Mouse (Mus musculus) ZHBTc4 (cell line): Measurements from ENCODE around the gene Inmt.
"Not testable (repeated sequence)": the region's sequence is repeated elsewhere in the genome, so short reads cannot be mapped to it uniquely, and the experiment has no call there.

ENCODE experiments used
- DNase-seq: peaks from one replicate; pipeline ENCODE4 v3.0.0-alpha.2; 2011; ENCODE audit warnings: low read depth, low spot score

Gene Inmt

DNA sequence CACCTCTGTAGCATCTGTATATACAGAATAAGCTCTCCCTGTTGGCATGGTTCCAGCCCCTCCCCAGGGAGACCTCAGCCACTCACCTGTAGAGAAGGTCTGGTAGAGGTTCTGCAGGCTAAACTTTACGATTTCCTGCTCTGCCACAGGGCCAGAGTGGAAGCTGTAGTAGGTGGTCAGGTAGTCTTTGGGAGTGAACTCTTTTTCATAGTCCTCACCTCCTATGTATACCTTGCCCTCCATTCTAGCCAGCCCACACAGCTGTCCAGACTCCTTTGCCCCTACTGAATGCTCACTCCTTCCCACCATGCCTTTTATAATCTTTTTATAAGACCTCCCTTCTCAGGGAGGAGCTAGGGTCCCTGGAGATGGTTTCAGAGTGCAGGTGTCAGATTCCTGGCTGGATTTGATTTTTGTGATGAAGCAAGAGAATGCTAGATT is at the start of gene Inmt:
TSS of gene Inmt (minus strand) at position 303 of the 441 bp plus-strand sequence.
- no peak for DNase-seq

DNA sequence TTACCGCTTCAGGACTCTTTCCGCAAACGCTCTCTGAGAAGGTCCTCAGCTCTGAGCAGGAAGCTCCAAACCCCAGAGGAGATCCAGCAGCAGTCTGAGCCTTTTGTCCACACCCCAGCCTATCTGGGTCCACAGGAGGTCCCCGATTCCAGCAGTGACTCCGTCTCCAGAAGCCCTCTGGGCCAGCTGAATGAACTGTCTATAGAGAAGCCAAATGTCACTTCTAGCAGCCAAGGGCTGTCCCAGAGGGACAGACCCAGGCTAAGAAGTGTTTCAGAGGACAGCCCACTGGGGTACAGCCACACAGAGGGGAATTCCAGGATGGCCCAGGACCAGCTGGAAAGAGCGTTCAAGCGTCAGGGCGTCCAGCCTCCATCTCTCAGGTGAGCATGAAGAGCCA is 49.1 kb upstream of the Inmt start:
- no peak for DNase-seq

- no peak for DNase-seq
Observed at GRCm38 (mm10) chr6:55218232-55218631, 43.4 kb upstream of the Inmt start.

DNA sequence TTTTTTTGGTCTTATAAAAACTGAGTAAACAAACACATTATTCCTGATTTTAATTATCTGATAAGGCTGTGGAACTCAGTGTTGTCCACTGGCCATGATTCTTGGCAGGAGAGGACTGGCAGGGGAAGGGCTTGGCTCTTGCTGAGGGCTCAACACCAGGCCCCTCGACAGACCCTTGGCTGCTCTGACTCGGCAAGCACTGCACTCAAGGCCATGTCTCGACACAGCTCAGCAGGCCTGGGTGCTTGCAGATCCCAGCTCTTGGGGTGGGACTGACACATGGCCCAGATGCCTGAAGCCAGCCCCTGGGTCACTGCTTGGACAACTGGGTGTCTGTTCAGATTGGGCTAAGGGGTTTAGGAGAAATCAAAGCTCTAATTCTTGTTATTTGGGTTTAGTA is 39.7 kb upstream of the Inmt start:
- DNase-seq, result no peak

DNA sequence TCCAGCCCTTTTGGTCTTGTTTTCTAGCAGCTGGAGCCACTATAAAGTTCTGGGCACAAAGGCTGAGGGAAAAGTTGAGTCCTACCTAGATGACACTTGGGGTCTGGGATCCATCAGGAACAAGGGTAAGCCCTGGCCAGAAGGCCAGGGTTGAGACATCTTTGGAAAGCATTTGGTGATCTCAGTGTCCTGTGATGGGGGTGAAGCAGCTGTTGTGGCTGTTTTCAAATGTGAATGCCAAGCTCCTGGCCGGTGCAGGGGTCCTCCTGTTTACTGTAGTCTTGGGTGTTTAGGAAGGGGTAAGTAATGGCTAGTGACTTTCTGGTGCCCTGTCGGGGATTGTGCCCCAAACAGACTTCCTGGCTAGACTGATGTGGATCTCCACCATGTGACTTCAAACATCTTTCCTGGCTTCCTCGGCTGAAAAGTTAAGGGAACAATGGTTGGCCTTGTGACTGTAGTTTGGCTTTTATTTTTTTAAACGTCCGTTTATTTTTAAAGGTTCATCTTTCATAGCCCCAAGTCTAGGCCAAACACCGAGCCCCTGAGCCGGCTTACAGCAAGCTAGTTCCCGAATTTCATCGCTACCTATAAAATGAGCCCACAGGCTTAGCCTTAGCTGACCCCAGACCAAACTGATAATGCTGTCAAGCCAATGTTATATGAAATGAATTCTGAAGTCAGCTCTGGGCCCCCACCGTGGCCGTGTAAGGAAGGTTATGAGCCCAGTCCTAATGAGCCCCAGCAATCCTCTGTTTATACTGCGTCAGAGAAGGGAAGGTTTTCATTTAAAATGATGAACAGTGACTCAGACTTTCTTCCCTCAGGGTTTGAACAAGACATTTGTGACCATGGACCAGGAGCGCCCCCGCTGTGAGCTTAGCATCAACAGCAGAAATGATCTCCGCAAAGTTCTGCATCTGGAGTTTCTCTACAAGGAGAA is 35.9 kb upstream of the Inmt start:
- no peak for DNase-seq

DNA sequence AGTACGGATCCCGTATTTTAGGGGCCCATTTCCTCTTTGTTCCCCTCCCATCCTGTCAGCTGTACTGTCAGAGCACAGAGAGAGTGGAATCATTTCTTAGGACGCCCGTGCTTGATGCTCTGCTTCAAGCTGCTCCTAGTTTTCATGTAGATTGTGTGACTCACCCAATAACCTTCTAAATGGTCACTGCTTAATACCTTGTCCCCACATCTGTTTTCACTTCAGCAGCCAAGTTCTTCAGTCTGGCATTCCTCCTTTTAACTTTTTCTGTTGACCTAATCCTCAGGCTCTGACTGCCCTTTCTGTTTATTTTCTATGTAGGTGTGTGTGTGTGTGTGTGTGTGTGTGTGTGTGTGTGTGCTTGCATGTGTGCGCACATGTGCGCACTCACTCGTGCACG is 32.9 kb upstream of the Inmt start:
- DNase-seq, result no peak

DNA sequence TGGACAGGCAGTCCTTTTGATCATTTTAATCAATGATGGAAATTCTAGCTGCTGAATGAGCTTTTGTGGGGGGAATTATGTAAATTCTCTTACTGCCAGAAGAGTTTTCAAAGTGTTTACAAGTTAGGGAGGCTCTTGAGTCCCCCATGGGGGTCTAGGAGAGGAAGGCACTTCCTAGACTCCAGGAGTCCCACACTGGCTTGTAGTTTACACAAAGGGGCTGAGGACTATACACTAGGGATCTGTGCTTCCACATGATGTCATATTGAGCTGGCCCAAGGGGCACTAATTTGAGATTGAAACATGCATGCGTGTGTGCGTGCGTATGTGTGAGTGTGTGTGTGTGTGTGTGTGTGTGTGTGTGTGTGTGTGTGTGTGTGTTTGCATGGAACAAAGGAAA is 29.1 kb upstream of the Inmt start:
- DNase-seq, result no peak

DNA sequence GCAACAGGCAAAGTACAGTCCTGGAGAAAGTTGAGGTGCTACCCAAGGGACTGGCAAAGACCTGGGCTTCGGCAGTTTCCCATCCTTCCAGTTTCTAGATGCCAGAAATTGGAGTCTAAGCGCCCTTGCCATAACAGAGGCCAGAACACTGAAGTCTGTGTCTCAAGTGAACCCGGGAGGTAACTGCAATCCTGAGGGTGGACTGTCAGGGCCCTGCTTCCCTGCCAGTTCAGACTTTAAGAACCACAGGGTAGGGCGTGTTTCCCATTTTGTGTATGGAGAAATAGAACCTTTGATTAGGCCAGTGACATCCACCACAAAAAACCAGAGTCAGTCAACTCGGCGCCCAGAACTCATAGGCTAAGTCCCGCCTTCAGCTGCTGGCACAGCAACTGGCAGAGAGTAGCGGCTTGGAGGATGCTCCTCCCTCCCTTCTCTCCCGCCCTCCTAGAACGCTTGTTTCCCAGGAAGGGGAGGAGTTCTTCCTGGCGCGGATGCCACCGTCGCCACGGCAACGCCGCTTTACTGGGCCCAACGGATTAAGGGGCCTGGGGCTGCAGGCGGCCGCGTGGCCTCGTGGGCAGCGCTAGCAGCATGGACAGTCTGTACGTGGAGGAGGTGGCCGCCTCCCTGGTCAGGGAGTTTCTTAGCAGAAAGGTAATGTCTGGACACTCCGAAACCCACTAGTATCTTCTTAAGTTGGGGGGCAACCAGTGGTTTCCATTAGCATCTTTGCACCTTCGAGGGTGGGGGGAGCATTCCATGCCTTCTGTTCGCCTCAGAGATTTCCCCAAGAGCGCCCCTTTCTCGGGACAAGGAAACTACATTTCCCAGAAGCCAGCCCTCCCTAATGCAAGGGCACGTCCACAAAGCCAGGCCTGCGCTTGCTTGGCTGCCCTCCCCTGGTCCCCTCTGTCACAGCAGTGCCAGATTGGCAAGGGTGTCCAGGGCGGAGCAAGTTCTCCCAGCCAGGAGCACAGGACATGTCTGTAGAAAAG is 28.4 kb upstream of the Inmt start, which contains the start of gene Mindy4:
TSS of gene Mindy4 (plus strand) at position 471 of the 998 bp plus-strand sequence.
- DNase-seq, result peak; percentile 88

GRCm38 (mm10) chr6:55199047-55199446 is 24.2 kb upstream of the Inmt start:
- DNase-seq, result no peak

GRCm38 (mm10) chr6:55193171-55193570 is 18.3 kb upstream of the Inmt start:
- no peak for DNase-seq

DNA sequence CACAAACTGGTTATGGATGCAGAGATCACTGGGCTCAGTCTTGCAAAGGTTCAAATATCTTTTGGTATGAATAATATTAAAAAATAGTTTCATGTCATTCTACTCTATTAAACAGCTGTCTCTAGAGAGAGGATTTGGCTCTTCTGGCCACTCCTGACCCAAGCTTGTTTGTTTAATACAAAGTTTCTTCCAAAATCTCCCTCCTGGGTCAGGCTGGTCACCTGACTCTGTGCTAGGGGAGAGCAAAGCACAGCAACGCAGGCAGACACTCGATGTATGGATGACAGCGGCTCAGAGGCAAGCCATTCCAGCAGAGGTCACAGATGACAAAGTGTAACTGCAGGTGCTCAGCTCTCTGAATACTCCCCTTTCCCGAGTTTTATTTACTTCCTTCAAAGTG is 16.7 kb upstream of the Inmt start:
- DNase-seq, result no peak

DNA sequence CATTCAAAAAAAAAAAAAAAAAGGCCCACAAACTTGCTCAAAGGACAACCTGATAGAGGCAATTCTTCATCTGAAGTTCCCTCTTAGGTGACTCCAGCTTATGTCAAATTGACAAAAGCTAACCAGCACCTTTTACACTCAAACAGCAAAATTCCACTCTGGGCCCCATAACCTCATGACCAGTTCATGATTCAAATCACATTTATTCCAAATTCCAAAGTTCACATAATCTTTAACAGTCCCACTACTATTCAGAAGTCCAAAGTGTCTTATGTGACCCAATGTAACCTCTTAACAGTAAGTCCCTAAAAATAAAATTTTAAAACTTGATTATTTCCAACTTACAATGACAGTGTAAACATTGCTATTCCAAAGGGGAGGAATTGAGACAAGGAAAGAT is 14.6 kb upstream of the Inmt start:
- DNase-seq, result no peak

GRCm38 (mm10) chr6:55187827-55188226 is 13.0 kb upstream of the Inmt start:
- not testable (repeated sequence) for DNase-seq

DNA sequence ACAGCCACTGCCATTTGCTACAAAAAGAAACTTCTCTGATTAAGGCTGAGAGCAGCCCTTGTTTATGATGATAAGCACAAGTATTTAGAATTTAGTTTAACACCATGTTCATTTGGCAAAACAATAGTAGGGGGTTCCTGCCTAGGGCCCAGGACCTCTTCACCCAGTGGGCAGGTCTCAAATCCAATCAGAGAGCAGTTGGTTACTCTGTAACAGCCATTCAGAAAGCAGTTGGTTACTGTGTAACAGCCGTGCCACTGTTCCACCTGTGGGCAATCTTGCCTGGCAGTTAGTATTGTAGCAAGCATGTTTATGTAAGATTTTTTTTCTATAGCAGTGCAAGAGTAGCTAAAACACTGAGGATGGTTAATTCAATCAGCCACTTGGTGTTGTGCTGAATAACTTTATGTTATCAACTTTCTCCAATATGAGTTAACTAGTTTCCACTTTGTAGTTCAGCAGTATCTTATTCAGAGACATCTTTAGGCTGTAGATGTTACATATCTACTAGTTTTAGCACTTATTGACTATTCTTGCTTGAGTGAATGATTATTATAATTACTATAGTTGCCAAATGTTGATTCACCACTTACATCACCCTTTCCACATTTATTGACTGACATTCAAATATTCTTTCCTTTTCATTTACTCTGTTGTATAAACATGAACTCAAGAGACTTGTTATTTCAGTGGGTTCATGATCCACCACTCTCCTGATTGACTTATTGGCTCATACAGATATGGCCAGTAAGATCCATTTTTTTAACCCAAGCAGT is 8.0 kb upstream of the Inmt start:
- no peak for DNase-seq

DNA sequence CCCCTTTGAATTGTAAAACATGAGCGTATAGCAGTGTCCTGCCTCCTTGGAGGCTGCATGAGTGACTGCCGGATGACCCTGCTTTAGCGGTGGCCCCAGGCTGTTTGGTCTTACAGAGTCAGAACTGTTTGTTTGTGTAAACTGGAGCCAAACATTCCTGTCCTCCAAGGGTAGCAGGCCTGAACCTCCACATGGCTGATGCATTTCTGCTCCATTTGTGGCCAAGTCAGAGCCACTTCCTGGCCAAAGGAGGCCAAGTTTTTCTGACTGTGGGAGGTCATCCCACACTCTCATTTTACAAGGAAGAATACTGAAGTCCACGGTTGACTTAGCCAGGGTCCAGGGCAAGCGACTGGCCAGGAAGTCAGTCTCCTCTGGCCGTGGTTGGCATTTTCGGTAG is 4.7 kb upstream of the Inmt start:
- DNase-seq, result no peak

- peak; percentile 61 for DNase-seq
Observed at GRCm38 (mm10) chr6:55177060-55177732, 2.4 kb upstream of the Inmt start.

DNA sequence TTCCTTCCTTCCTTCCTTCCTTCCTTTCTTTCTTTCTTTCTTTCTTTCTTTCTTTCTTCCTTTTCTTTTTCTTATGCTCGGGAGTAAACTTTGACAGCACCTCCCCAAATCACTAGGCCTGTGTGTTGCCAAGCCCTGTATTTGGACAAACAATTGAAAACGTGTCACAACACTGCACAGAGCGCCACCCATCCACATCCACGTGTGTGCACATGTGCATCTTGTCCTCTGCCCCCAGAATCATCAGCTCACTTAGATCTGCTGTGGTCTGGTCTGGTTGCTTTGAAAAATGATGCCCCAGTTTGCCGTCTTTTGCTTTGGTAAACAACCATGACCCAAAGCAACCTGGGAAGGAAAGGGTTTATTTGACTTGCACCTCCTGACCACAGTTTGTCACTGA is 1.0 kb upstream of the Inmt start:
- no peak for DNase-seq

DNA sequence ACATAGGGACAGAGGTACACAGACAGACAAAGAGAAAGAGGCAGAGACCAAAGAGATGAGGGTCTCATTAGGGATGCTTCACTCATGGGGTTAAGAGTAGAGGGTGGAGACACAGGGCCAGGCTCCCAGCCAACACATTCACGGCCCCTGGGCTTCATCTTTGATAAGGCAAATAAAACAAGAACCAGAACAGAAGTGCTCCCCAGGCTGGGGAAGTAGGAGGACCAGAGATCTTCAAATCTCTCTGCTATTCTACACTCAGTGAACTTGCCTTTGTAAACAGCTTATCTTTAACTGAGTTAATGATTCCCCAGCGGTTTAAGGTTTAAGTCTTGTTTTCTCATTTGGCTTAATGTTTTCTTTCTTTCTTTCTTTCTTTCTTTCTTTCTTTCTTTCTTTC is 613 bp upstream of the Inmt start:
- no peak for DNase-seq

- no peak for DNase-seq
Observed at GRCm38 (mm10) chr6:55173941-55174349, 898 bp downstream of the Inmt start.

GRCm38 (mm10) chr6:55173171-55173570 is 1.7 kb downstream of the Inmt start:
- no peak for DNase-seq

DNA sequence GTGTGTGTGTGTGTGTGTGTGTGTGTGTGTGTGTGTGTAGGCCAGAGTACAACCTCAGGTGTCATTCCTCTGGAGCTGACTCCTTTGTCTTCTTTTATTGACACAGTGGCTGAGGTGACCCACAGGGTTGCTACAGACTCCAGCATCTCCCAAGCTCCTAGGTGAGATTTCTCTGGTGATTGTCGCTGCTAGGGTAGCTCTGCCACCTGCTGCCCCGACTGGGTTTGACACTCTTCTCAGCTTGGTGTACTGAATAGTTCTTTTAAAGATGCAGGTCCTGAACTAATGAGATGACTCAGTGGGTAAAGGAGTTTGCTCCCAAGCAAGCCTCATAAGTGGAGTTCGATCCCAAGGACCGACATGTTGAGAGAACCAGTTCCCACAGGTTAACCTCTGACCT is 3.2 kb downstream of the Inmt start:
- no peak for DNase-seq
